Mouse (Mus musculus) embryo, embryonic 10.5 days (tissue): ENCODE results near the gene Nsun7.
"Not testable (repeated sequence)": the region's sequence is repeated elsewhere in the genome, so short reads cannot be mapped to it uniquely, and the experiment has no call there.

Experiments used
- DNase-seq: peaks from one replicate; pipeline ENCODE4 v3.0.0-alpha.2; 2015; ENCODE audit warnings: low spot score

The Nsun7 gene

DNA sequence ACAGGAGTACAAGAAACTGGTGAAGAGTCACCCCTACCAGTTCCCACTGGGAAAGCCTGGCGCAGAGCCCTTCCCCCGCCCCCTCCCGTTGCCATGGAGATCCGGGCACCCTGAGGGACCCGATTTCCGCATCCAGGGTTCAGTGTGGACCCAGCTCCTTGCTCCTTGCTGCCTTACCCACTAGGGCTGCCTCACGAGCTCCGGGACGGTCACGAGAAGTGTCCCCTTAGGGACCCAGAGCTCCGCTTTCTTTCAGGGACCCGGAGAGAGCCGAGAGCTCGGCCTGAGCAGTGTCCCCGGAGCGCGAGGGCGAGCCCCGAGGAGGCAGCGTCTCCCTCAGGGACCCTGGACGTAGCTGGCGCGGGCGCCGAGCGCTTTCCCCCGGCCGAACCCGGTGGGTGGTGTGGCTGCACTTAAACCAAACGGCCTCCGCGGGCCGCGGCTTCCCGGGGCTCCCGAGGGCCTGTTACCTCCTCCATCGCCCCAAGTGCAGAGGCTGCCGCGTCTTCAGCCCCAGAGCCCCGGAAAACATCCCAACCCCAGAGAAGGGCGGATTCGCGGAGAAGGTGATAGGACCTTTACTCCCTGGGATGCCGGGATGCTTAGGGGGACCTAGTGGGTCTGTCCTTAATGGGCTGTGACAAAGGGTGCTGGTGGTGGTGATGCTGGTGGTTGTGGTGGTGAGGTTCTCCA lies at the start of gene Nsun7:
Gene Nsun7 (plus strand): TSS at position 142 of the 693 bp plus-strand sequence.
- DNase-seq: peak; percentile 77

DNA sequence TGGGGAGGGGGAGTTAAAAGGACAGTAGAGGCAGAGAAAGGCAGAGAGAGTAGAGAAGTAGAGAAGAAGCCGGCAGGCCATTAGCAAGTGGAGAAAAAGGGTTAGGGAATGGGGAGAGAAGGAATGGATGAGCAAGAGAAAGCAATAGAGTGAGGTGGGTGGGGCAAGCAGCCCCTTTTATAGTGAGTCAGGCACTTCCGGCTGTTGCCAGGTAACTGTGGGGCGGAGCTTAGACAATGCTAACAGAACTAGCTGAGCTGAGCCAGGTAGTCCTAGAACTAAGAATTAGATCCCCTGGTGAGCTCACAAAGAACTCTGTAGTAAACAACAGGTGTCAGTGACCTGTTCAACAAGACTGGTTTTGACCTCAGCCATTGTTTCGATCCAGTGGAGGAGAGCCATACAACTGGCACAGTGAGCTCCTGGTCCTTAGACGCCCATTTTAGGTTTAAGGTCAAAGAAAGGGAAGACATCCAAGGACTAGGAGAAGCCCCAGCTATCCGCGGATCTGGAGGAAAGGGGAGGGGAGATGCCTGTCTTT lies 45.2 kb upstream of the Nsun7 start:
- DNase-seq: no peak

DNA sequence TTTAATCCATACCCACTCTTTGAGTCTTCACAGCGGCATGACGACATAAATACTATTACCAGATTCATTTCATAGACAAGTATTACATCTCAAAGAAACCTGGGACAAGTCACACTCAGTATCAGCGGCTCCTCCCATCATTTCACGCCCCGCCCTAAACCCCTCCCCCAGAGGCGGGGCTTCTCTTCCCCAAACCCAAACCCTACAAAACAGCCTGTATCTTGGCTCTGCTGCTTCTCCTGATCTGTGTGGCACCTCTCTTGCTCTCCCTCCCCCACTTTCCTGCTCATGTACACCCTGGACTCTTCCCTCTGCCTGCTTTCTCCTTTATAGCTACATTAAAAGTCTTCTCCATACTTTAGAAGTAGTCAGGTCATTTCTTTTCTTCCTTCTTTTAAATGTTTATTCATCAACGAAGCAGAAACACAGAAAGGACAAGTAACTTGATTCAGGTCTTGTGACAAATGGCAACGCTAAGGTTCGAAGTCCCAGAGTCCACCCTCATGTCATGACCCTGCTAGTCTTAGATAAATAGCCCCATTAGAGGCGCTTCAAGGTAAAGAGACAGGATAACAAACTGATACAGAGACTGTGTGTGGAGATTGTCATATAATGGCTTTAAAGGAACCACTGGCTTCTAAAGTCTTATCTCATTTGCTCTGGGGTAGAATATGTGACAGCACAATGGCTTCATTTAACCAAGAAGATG lies 44.0 kb upstream of the Nsun7 start:
- DNase-seq: peak; percentile 27

DNA sequence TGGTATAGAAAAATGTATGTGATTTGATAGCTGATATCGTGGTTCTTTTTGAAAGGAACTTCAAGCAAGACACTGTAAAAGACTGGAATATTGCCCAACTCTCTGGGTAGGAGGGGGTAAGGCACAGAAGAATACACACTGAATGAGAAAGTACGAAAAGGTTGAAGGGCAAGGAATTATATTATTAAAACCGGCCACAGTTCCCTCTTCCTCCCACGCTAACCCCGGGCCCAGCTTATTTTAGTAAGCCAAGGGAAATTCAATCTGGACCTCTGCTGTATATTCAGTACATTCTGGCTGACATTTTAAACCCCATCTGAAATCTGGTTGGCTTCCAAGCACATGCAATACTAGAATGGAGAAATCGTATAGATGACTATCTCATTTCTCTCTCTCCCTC lies 40.0 kb upstream of the Nsun7 start:
- DNase-seq: no peak

DNA sequence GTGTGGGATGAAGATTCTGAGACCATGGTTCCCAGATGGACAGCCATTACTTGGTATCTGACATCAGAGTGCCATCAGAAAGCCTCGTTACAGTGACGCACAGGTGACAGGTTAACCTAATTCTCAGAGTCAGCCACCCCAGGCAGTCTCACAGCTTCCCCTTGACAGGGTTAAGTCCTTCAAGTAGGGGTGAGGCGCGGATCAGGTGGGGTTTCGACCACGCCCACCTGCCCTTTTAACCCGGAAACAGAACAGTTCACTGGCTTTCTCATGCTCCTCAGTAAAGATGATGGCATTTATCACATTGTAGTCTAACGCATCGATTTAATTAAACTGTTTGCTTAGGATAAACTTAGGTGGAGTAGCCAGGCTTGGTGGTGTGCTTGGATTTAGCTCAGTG lies 39.1 kb upstream of the Nsun7 start:
- no peak for DNase-seq

DNA sequence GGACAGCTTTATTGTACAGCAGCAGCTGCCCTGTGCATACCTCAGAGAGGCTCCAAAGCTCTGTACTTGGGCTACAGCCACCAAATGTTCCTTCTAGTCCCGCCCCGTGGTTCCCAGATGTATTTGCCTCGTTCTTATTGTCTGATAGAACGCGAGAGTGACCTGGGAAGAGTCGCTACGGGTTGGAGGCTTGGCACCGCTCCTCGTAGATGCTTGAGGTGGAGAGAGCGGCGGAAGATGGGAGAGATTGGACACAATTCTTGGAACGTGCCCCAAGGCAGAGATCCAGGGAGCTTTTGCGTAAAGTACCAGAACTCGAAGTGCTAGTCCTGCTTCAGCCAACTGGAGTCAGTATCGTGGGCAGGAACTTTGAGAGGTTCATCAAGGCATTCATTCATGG lies 36.8 kb upstream of the Nsun7 start:
- DNase-seq: no peak

DNA sequence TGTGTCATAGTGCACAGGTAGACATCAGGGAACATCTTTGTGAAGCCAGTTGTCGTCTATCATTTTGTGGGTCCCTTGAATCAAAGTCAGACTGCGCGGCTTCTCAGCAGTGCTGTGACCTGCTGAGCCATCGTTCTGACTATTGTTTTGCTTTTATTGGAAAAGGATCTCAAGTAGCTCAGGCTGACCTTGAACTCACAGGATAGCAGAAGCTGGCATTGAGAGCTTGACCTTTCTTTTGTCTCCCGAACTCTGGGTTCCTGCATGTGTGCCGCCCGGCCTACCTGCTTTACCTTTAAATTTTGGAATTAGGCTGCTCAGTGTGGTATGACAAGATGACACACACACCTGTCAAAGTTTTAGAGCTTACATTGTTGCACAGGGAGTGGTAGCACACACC lies 33.2 kb upstream of the Nsun7 start:
- DNase-seq: no peak

DNA sequence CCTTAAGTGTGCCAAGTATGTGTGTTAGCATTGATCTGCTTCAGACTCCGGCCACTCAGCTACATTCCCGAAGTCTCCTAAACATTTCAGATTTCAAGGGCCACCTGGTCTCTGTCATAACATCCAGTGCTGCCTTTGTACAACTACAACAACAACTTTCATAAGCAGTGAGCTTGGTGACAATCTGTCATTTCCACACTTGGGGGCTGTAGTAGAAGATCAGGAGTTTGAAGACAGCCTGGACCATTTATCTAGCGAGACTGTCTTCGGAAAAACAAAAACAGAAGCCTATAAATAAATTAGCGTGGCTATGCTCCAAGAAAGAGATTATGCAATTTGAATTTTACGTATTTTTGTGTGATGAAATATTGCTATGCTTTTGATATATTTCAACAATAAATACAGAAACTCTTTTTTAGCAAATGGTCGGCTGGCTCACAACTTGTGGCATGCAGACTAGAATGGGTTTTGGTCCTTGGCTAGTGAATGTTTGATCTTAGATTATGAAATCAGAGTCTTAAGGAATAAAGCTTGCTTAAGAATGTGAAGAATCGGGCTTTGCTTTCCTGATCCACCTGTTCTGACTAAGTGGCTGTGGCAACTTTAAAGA lies 27.9 kb upstream of the Nsun7 start:
- DNase-seq: no peak

DNA sequence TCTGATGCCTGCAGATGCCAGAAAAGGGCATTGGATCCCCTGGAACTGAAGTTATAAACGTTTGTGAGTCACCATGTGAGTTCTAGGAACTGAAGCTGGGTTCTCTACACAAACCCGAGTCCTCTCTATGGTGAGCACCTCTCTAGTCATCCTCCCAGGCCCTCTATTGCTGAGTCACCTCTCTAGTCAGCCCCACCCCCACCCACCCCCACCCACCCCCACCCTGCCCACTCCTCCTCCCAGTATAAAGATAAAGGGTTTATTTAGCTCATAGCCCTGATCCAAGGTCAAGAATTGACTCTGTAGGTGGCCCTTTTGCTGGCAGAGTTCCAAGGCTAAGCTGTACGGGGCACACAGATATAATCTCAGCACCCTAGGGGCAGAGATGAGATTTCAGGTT lies 27.2 kb upstream of the Nsun7 start:
- DNase-seq: no peak

DNA sequence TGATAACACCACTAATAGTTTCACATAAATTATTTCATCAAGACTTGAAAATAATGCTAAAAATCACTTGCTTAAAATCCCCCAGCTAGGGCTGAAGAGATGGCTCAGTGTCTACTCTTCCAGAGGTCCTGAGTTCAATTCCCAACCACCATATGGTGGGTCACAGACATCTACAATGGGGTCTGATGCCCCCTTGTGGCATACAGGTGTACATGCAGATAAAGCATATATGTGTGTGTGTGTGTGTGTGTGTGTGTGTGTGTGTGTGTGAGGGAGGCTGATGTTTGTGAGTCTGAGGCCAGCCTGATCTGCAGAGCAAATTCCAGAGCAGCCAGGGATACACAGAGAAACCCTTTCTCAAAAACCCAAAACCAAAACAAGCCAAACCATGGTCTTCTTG lies 17.8 kb upstream of the Nsun7 start:
- no peak for DNase-seq

DNA sequence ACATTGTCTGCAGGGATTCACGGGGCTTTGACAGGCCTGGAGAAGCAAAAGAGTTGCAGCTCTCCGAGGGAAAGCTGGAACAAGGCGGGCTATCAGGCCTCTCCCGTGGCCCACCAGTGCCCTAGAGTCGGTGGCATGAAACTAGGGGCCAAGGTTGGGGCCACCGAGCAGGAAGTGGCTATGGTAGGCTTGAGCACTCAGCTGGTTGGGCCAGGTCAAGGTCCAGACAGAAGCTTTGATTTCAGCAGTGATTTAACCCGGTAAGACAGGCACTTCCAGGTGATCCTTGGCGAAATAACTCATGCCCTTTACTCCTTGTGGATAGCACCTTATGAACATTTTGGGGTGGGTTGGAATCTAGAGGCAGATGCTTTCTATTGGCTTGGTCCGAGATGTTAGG lies 16.2 kb upstream of the Nsun7 start:
- DNase-seq: no peak

DNA sequence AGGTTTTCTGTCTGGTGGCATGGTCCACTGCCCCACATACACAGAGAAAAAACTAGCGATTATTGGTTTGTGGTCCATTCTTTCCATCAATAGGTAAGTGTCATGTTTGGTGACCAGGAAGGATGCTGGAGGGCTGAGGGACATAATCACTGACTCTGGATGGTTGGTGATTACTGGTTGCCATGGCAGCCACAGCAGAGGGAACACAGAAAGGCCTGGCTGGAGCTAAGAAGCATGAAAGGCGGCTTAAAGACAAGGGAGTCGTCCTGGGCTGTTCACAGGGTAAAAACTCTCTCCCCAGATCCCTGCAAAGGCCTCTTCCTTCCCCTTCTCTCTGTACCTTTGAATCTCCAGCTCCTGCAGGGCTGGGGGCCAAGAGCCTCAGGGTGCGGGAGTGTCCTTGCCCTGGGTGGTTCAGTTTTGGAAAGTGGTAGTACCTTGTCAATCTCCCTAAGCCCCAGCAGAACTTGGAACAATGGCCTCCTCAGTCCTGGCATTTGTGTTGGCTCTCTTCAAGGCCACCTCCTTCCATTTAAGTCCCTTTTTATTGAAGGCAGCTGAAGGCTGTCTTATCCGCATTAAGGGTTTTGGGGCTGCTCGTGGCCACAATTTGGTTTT lies 15.5 kb upstream of the Nsun7 start:
- peak; percentile 36 for DNase-seq

DNA sequence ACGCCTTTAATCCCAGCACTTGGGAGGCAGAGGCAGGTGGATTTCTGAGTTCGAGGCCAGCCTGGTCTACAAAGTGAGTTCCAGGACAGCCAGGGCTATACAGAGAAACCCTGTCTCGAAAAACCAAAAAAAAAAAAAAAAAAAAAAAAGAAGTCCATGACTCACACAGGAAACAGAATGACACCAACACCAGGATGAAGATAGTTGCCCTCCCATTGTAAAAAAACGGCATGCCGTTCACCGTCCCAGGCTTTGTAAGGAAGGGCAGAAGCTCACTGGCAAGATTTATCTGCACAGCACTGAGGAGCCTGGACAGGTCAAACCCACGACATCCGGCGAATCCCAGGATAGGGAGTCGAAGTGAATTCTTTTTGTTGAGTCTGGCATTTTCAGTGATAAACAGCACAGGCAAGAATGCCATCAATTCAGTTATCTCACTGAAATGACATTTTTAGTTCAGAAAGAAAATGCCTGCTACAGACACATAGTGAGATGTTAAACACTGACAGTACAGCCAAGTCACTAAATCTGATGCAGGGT lies 13.7 kb upstream of the Nsun7 start:
- no peak for DNase-seq

DNA sequence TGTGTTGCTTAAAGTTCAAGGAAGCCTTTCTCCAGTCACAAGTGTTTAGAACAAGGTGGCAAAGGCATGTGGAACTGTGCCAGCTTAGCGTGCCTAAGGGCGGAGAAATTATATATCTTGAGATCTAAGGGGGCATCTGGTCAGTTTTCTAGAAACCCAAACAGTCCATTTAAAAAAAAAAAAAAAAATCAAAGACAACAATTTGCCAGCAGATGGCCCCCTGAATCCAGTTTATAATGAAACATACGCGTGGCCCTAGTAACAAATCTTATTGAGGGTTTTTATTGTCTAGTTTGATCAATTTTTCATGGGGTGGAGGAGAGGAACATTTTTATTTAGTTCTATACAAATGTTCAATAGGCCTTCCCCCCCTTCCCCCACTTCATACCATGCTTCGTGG lies 6.5 kb upstream of the Nsun7 start:
- no peak for DNase-seq

DNA sequence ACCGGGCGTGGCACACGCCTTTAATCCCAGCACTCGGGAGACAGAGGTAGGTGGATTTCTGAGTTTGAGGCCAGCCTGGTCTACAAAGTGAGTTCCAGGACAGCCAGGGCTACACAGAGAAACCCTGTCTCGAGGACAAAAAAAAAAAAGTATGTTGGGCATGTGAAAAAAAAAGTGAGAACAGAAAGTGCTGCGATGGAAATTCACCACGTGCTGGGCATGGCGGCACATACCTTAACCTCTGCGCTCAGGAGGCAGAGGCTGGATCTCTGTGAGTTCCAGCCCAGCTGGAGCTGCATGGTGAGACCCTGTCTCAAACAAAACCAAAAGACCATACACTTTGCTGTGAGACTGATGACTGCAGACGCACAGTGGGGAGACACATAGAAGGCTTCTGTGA lies 4.7 kb upstream of the Nsun7 start:
- DNase-seq: no peak

DNA sequence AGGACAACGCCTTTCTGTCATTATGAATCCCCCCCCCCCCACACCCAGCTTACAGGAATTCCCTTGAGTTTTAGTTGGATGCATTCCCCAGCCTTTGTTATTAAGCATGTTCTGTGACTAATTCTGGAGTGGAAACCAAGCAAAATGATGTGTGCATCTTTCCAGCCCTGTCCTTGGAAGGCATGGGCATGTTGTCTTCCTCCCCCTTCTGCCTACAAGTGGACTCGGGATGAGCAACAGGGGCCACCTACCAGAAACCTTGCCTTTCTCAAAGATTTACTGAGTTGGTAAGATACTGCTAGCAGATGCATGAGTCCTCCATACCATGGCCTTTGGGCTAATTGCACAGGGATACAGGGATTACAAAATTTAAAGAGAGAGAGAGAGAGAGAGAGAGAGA lies 697 bp upstream of the Nsun7 start:
- DNase-seq: no peak

DNA sequence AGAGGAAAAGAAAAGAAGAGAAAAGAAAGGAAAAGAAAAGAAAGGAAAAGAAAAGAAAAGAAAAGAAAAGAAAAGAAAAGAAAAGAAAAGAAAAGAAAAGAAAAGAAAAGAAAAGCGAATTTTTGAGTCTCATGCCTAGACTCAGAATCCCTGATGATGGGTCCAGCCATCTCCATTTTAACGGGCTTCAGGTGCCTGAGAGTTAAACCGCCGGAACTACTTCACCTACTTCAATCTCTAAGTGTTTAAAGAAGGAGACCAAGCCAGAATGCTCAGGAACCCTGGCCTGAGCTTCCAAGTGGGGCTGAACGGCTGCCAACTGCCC lies 304 bp upstream of the Nsun7 start:
- DNase-seq: not testable (repeated sequence)

DNA sequence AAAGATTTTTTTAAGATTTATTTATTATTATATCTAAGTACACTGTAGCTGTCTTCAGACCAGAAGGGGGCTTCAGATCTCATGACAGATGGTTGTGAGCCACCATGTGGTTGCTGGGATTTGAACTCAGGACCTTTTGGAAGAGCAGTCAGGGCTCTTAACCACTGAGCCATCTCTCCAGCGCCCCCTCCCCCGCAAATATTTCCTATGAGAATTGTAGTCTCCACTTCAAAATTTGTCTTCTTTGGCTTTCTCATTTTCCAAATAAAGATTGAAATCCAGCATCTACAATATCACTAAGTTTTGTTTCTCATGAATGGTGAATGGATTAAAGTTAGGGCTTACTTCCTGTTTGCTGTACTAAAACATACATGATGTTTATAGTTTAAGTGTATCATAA lies 2.8 kb downstream of the Nsun7 start:
- no peak for DNase-seq

DNA sequence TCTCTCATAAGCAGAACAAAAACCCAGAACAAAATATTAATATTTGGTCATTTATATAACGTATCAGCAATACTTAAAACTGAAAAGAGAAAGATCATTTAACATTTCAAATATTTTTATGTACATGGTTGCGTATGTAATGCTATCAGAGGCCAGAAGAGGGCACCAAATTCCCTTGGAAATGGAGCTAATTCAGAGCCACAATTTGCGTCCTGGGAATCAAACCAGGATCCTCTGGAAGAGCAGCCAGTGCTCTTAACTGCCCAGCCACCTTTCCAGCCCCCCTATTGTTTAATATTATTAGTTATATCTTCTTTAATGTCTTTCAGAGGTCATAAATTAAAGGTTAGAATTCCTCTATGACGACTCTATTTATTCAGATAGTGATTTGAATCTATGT lies 3.7 kb downstream of the Nsun7 start:
- DNase-seq: peak; percentile 80

DNA sequence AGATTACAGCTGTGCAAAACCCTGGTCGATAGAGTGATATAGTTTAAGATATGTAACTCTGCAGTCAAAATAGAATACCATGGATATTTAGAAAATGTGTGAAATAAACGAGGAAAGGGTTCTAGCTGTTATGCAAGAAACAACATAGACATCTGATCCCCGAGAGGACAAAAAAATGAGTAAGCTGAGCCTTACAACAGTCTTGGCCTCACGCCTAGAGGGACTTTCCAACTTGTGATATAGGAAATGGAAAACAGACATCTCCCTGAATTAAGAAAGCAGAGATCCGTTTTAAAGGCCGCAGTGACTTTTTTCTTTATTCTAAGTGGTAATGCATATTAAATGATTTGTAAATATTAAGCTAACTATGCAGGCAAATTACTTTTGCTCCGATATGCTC lies 9.9 kb downstream of the Nsun7 start:
- no peak for DNase-seq

DNA sequence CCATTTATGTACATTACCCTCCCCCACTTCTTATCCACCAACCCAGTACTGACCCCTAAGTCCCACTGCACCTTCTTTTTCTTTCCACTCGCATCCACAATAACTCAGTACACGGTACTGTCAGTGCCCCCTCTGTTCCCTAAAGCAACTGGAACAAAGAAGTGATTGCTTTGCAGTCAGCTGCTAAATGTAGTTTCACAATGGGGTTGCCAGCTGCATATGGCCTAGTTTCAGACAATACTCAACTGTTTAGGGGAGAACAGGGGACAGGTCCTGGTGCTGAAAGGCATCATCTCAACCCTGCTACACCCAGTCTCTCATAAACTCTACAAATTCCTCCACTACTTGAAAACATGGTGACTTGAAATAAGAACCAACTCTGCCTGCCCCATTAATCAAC lies 11.4 kb downstream of the Nsun7 start:
- no peak for DNase-seq

DNA sequence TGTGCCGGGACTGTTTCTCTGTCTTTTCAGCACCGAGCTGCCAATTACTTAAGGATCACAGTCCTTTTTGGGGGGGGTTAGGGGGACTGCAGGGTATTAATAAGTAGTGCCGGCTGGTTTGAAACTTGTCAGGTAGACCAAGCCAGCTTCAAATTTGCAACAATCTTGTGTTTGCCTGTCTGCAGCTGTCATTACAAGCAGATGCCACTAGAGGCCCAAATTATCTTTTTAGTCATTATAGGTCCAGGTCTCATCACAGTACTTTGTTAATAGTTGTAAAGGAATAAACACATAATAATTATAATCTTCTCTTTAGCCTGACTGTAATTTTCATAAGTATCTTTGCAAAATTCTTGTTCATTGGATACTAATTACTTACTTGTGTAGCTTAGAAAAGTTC lies 14.7 kb downstream of the Nsun7 start:
- no peak for DNase-seq

DNA sequence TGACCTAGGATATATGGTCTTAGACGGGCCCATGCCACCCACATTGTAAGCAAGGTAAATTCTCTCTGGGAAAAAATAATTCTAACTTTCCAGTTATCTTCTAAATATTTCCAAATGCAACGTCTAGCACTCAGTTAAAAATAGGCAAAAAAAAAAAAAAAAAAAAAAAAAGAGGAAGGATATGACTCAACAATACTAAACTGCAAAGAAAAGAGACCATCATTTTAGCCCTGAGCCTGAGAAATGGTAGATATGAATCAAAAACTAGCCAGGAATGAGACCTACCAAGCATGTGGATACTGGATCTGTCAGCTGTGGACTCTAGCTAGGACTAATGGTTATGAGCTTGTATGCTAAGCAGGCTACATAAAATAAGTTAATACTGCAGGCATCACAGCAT lies 20.0 kb downstream of the Nsun7 start:
- no peak for DNase-seq
